Mouse (Mus musculus) liver, postnatal 0 days (tissue): ENCODE data around the gene Nr6a1.

Source experiments
- CTCF ChIP-seq: sonication (generic); IDR thresholded peaks from 2 replicates; pipeline ENCODE4 v1.5.1; 2016; ENCODE audit warnings: antibody characterized with exemption, low read depth
- EP300 ChIP-seq: IDR thresholded peaks from 2 replicates; pipeline ENCODE4 v1.6.1; 2016; ENCODE audit warnings: antibody characterized with exemption, low read depth, mild to moderate bottlenecking

GRCm38 (mm10) chr2:38712076-38712768 is 215.3 kb downstream of the Nr6a1 start:
- TF ChIP-seq CTCF = no peak
- TF ChIP-seq EP300 = no peak
